Mouse (Mus musculus) liver, postnatal 0 days (tissue): ENCODE measurements around the gene Dicer1. TPM values are rescaled to one million over a fixed set of nuclear protein-coding genes. Genes with fewer than 3 reads are reported as not detected.

Source experiments
- ATAC-seq: fragments of 200-750 bp; cut with Nextera tagmentation; 2 replicates; pipeline ENCODE4 v1.8.0; 2017; ENCODE audit warnings: mild to moderate bottlenecking, moderate library complexity
- DNase-seq: peaks from one replicate; pipeline ENCODE4 v3.0.0-alpha.2; 2016
- H3K27ac ChIP-seq: fragments of 300-500 bp; sonication (generic); 2 replicates; pipeline ENCODE4 v1.5.1; 2014; ENCODE audit warnings: antibody characterized with exemption, moderate library complexity, mild to moderate bottlenecking, low read depth
- H3K27me3 ChIP-seq: fragments of 300-500 bp; sonication (generic); 2 replicates; pipeline ENCODE4 v1.6.1; 2014; ENCODE audit warnings: low read length, control low read depth, mixed read lengths; ENCODE audit not compliant: insufficient read depth
- H3K36me3 ChIP-seq: fragments of 300-500 bp; sonication (generic); replicated peaks from 2 replicates; pipeline ENCODE4 v1.6.1; 2014; ENCODE audit warnings: mild to moderate bottlenecking, control low read depth, low read length, moderate library complexity, mixed read lengths; ENCODE audit not compliant: insufficient read depth
- H3K4me1 ChIP-seq: fragments of 300-500 bp; sonication (generic); 2 replicates; pipeline ENCODE4 v1.6.1; 2014; ENCODE audit warnings: antibody characterized with exemption, mild to moderate bottlenecking, control low read depth; ENCODE audit not compliant: insufficient read depth
- H3K4me2 ChIP-seq: fragments of 300-500 bp; sonication (generic); 2 replicates; pipeline ENCODE4 v1.6.1; 2014; ENCODE audit warnings: low read depth, mild to moderate bottlenecking, low read length, moderate library complexity, mixed read lengths
- H3K4me3 ChIP-seq: fragments of 300-500 bp; sonication (generic); 2 replicates; pipeline ENCODE4 v1.5.1; 2014; ENCODE audit warnings: low read depth, low read length
- H3K9ac ChIP-seq: fragments of 300-500 bp; sonication (generic); replicated peaks from 2 replicates; pipeline ENCODE4 v1.6.1; 2014; ENCODE audit warnings: mild to moderate bottlenecking, moderate library complexity
- H3K9me3 ChIP-seq: fragments of 300-500 bp; sonication (generic); 2 replicates; pipeline ENCODE4 v1.6.1; 2016; ENCODE audit warnings: mild to moderate bottlenecking, control low read depth, low read length, mixed read lengths
- CTCF ChIP-seq: sonication (generic); IDR thresholded peaks from 2 replicates; pipeline ENCODE4 v1.5.1; 2016; ENCODE audit warnings: antibody characterized with exemption, low read depth
- EP300 ChIP-seq: IDR thresholded peaks from 2 replicates; pipeline ENCODE4 v1.6.1; 2016; ENCODE audit warnings: antibody characterized with exemption, low read depth, mild to moderate bottlenecking
- WGBS: fragments of 180-500 bp; shearing (Covaris S2); extraction: QIAGEN DNeasy Blood & Tissue Kit; methylation state at CpG from one replicate; pipeline ENCODE4 v1.1.7; 2014; ENCODE audit not compliant: insufficient replicate concordance; 5-methylcytosine and 5-hydroxymethylcytosine counted together
- polyA plus RNA-seq: library from polyadenylated mRNA; unstranded; fragments of >200 nt; fragmentation: Nextera tagmentation; extraction: Ambion mirVana; gene quantifications from 2 replicates; pipeline ENCODE4 v1.2.1, GENCODE M21; 2015

The Dicer1 gene
- polyA plus RNA-seq, 1 experiment from 2014 or later = 11.7 TPM

- Histone ChIP-seq H3K9ac (no peak overlapping the region), H3K4me2 (no peak overlapping the region), H3K36me3 (no peaks in the 10 kb centered on the region), H3K4me1 (no peaks in the 10 kb centered on the region), H3K27me3 (no peaks in the 10 kb centered on the region), H3K4me3 (no peak overlapping the region), H3K9me3 (no peaks in the 10 kb centered on the region), H3K27ac (no peak overlapping the region)
- DNase-seq (no peak), ATAC-seq (no peak)
- 80% methylated on average over 6 of the region's 6 CpGs for WGBS
- TF ChIP-seq CTCF (no peak), EP300 (no peak)
Observed at GRCm38 (mm10) chr12:104763918-104764317, 12.2 kb upstream of the Dicer1 start.

- Histone ChIP-seq H3K4me2 (no peak overlapping the region), H3K4me3 (no peak overlapping the region), H3K27ac (no peak overlapping the region), H3K9ac (no peak overlapping the region), H3K36me3 (no peaks in the 10 kb centered on the region), H3K27me3 (no peaks in the 10 kb centered on the region), H3K9me3 (no peaks in the 10 kb centered on the region), H3K4me1 (no peaks in the 10 kb centered on the region; the same call in 1 of the 2 replicates)
- TF ChIP-seq EP300 (no peak), CTCF (no peak)
- no peak for DNase-seq
- ATAC-seq = no peak
- 71% methylated on average over 8 of the region's 8 CpGs for WGBS
Observed at GRCm38 (mm10) chr12:104761411-104761810, 9.7 kb upstream of the Dicer1 start.

GRCm38 (mm10) chr12:104758066-104758465 is 6.3 kb upstream of the Dicer1 start:
- no peak for ATAC-seq
- H3K9ac ChIP-seq = no peak overlapping the region

GRCm38 (mm10) chr12:104753686-104754085 is 1.9 kb upstream of the Dicer1 start:
- Histone ChIP-seq H3K4me2 (no peak overlapping the region), H3K36me3 (no peaks in the 10 kb centered on the region), H3K27ac (no peak overlapping the region), H3K27me3 (no peaks in the 10 kb centered on the region), H3K9ac (no peak overlapping the region), H3K9me3 (no peaks in the 10 kb centered on the region), H3K4me1 (peaks cover 29% of the 10 kb centered on the region), H3K4me3 (no peak overlapping the region)
- ATAC-seq (no peak), DNase-seq (no peak)
- 65% methylated on average over 4 of the region's 4 CpGs for WGBS
- TF ChIP-seq CTCF (no peak), EP300 (no peak)

More at GRCm38 (mm10) chr12:104758066-104758465, 6.3 kb upstream of the Dicer1 start:
- Histone ChIP-seq H3K4me2 (no peak overlapping the region), H3K4me3 (no peak overlapping the region), H3K9me3 (no peaks in the 10 kb centered on the region), H3K4me1 (no peaks in the 10 kb centered on the region; the same call in 1 of the 2 replicates), H3K27ac (no peak overlapping the region), H3K36me3 (no peaks in the 10 kb centered on the region), H3K27me3 (no peaks in the 10 kb centered on the region)
- 76% methylated on average over 7 of the region's 7 CpGs for WGBS
- no peak for TF ChIP-seq EP300
- no peak for TF ChIP-seq CTCF
- DNase-seq = no peak

GRCm38 (mm10) chr12:104751331-104751813 is 380 bp downstream of the Dicer1 start:
- no peaks in the 10 kb centered on the region for H3K9me3 ChIP-seq
- peak overlapping the region; percentile 90 for H3K9ac ChIP-seq
- no peak for TF ChIP-seq EP300
- no peak for TF ChIP-seq CTCF
- WGBS = under 1% methylated on average over 45 of the region's 52 CpGs
- peak overlapping the region; percentile 99 for H3K4me2 ChIP-seq
- ATAC-seq (peak; percentile 54), DNase-seq (peak; percentile 57)
- H3K4me1 ChIP-seq = peaks cover 38% of the 10 kb centered on the region
- H3K36me3 ChIP-seq = no peaks in the 10 kb centered on the region
- H3K27ac ChIP-seq = peak overlapping the region; percentile 86
- H3K27me3 ChIP-seq = no peaks in the 10 kb centered on the region
- peak overlapping the region; percentile 84 for H3K4me3 ChIP-seq

GRCm38 (mm10) chr12:104748946-104749345 is 2.8 kb downstream of the Dicer1 start:
- no peak overlapping the region for H3K27ac ChIP-seq
- no peak overlapping the region for H3K9ac ChIP-seq
- H3K4me1 ChIP-seq = peaks cover 41% of the 10 kb centered on the region
- H3K4me3 ChIP-seq = no peak overlapping the region
- 50% methylated on average over 2 of the region's 2 CpGs for WGBS
- no peaks in the 10 kb centered on the region for H3K27me3 ChIP-seq
- H3K36me3 ChIP-seq = no peaks in the 10 kb centered on the region
- DNase-seq = no peak
- TF ChIP-seq CTCF = no peak
- no peak for TF ChIP-seq EP300
- no peak for ATAC-seq
- H3K9me3 ChIP-seq = no peaks in the 10 kb centered on the region
- no peak overlapping the region for H3K4me2 ChIP-seq

GRCm38 (mm10) chr12:104747252-104747651 is 4.5 kb downstream of the Dicer1 start:
- H3K4me1 ChIP-seq = peaks cover 38% of the 10 kb centered on the region
- DNase-seq (no peak), ATAC-seq (no peak)
- no peaks in the 10 kb centered on the region for H3K36me3 ChIP-seq
- 72% methylated on average over 5 of the region's 5 CpGs for WGBS
- H3K27ac ChIP-seq = no peak overlapping the region
- no peak overlapping the region for H3K4me3 ChIP-seq
- no peak overlapping the region for H3K9ac ChIP-seq
- H3K27me3 ChIP-seq = no peaks in the 10 kb centered on the region
- no peak overlapping the region for H3K4me2 ChIP-seq
- TF ChIP-seq EP300 (no peak), CTCF (no peak)
- no peaks in the 10 kb centered on the region for H3K9me3 ChIP-seq
